Mouse (Mus musculus) hindbrain, embryonic 14.5 days (tissue): ENCODE measurements around the gene Sppl2a. TPM values are rescaled to one million over a fixed set of nuclear protein-coding genes. Genes with fewer than 3 reads are reported as not detected.

ENCODE experiments used
- ATAC-seq: fragments of 200-750 bp; cut with Nextera tagmentation; 2 replicates; pipeline ENCODE4 v1.8.0; 2017; ENCODE audit warnings: moderate number of reproducible peaks, mild to moderate bottlenecking, moderate TSS enrichment, moderate library complexity; ENCODE audit not compliant: low FRiP score
- DNase-seq: peaks from one replicate; pipeline ENCODE4 v3.0.0-alpha.2; 2015; ENCODE audit warnings: low spot score
- H3K27ac ChIP-seq: fragments of 300-500 bp; sonication (generic); 2 replicates; pipeline ENCODE4 v1.5.1; 2014; ENCODE audit warnings: mild to moderate bottlenecking, moderate library complexity
- H3K27me3 ChIP-seq: fragments of 300-500 bp; sonication (generic); 2 replicates; pipeline ENCODE4 v1.6.1; 2014; ENCODE audit warnings: mild to moderate bottlenecking, low read length, mixed read lengths; ENCODE audit not compliant: control insufficient read depth, insufficient read depth
- H3K36me3 ChIP-seq: fragments of 300-500 bp; sonication (generic); replicated peaks from 2 replicates; pipeline ENCODE4 v1.6.1; 2014; ENCODE audit not compliant: control insufficient read depth, insufficient read depth
- H3K4me1 ChIP-seq: fragments of 300-500 bp; sonication (generic); replicated peaks from 2 replicates; pipeline ENCODE4 v1.6.1; 2014; ENCODE audit warnings: antibody characterized with exemption, low read length, mixed read lengths; ENCODE audit not compliant: control insufficient read depth, insufficient read depth
- H3K4me2 ChIP-seq: fragments of 300-500 bp; sonication (generic); replicated peaks from 2 replicates; pipeline ENCODE4 v1.6.1; 2014; ENCODE audit warnings: mild to moderate bottlenecking, moderate library complexity
- H3K4me3 ChIP-seq: fragments of 300-500 bp; sonication (generic); replicated peaks from 2 replicates; pipeline ENCODE4 v1.5.1; 2014; ENCODE audit warnings: mild to moderate bottlenecking, low read length
- H3K9ac ChIP-seq: fragments of 300-500 bp; sonication (generic); 2 replicates; pipeline ENCODE4 v1.6.1; 2014
- H3K9me3 ChIP-seq: fragments of 300-500 bp; sonication (generic); 2 replicates; pipeline ENCODE4 v1.6.1; 2016; ENCODE audit warnings: low read length; ENCODE audit not compliant: control insufficient read depth
- whole genome bisulfite sequencing: fragments of 180-500 bp; shearing (Covaris S2); extraction: QIAGEN DNeasy Blood & Tissue Kit; methylation state at CpG from one replicate; pipeline ENCODE4 v1.1.7; 2014; 5-methylcytosine and 5-hydroxymethylcytosine counted together
- polyA plus RNA-seq: library from polyadenylated mRNA; unstranded; fragments of >200 nt; fragmentation: Nextera tagmentation; extraction: Ambion mirVana; gene quantifications from 2 replicates; pipeline ENCODE4 v1.2.1, GENCODE M21; 2014

Gene Sppl2a
- polyA plus RNA-seq, 1 experiment from 2014 or later, result 37.8 TPM

- 82% methylated on average over 1 of the region's 1 CpGs for WGBS
- no peak for ATAC-seq
- Histone ChIP-seq H3K4me1 (no peaks in the 10 kb centered on the region), H3K36me3 (peaks cover 80% of the 10 kb centered on the region), H3K9me3 (no peaks in the 10 kb centered on the region), H3K27me3 (no peaks in the 10 kb centered on the region), H3K9ac (no peak overlapping the region), H3K4me3 (no peak overlapping the region), H3K27ac (no peak overlapping the region), H3K4me2 (no peak overlapping the region)
- DNase-seq, result no peak
Observed at GRCm38 (mm10) chr2:126916236-126916635, 16.8 kb downstream of the Sppl2a start.

GRCm38 (mm10) chr2:126914096-126914495, 18.9 kb downstream of the Sppl2a start:
- Histone ChIP-seq H3K4me2 (no peak overlapping the region), H3K9me3 (no peaks in the 10 kb centered on the region), H3K36me3 (peaks cover 58% of the 10 kb centered on the region), H3K9ac (no peak overlapping the region), H3K4me3 (no peak overlapping the region), H3K27me3 (no peaks in the 10 kb centered on the region), H3K4me1 (no peaks in the 10 kb centered on the region), H3K27ac (no peak overlapping the region)
- no peak for ATAC-seq
- 67% methylated on average over 4 of the region's 4 CpGs for WGBS
- no peak for DNase-seq

GRCm38 (mm10) chr2:126904162-126904561, 28.9 kb downstream of the Sppl2a start:
- no peak for DNase-seq
- Histone ChIP-seq H3K4me3 (no peak overlapping the region), H3K4me1 (no peaks in the 10 kb centered on the region), H3K4me2 (no peak overlapping the region), H3K9me3 (no peaks in the 10 kb centered on the region), H3K27ac (no peak overlapping the region), H3K27me3 (no peaks in the 10 kb centered on the region), H3K36me3 (peaks cover 69% of the 10 kb centered on the region), H3K9ac (no peak overlapping the region)
- ATAC-seq, result no peak
- 77% methylated on average over 3 of the region's 3 CpGs for WGBS

DNA sequence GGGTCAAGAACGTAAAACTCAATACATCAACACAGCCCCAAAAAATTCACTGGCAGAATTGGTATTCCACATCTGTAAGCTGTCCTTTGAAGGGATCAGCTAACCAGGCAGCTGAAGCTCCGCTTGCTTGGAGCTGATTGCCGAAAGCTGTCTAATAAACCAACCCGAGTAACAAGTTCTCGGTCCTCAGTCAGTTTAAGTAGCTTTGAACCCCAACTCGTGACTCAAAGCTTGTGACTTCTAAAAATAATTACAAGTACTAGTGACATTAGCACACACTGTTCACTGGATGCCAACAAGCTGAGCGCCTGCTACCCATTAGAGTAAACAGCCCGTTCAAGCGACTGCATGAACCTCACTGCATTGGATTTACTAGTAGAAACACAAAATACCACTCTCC, 35.5 kb downstream of the Sppl2a start:
- DNase-seq (no peak), ATAC-seq (no peak)
- Histone ChIP-seq H3K27me3 (no peaks in the 10 kb centered on the region), H3K27ac (no peak overlapping the region), H3K9ac (no peak overlapping the region), H3K4me3 (no peak overlapping the region), H3K36me3 (peaks cover 52% of the 10 kb centered on the region), H3K4me2 (no peak overlapping the region), H3K4me1 (no peaks in the 10 kb centered on the region), H3K9me3 (no peaks in the 10 kb centered on the region)
- 90% methylated on average over 9 of the region's 9 CpGs for WGBS

GRCm38 (mm10) chr2:126896941-126897340, 36.1 kb downstream of the Sppl2a start:
- no peaks in the 10 kb centered on the region for H3K9me3 ChIP-seq
- peaks cover 51% of the 10 kb centered on the region for H3K36me3 ChIP-seq
- no peaks in the 10 kb centered on the region for H3K27me3 ChIP-seq
- H3K4me1 ChIP-seq, result no peaks in the 10 kb centered on the region
- H3K4me3 ChIP-seq, result no peak overlapping the region
- no peak overlapping the region for H3K4me2 ChIP-seq
- WGBS, result 89% methylated on average over 6 of the region's 6 CpGs
- no peak for DNase-seq
- ATAC-seq, result no peak
- no peak overlapping the region for H3K9ac ChIP-seq
- H3K27ac ChIP-seq, result no peak overlapping the region

DNA sequence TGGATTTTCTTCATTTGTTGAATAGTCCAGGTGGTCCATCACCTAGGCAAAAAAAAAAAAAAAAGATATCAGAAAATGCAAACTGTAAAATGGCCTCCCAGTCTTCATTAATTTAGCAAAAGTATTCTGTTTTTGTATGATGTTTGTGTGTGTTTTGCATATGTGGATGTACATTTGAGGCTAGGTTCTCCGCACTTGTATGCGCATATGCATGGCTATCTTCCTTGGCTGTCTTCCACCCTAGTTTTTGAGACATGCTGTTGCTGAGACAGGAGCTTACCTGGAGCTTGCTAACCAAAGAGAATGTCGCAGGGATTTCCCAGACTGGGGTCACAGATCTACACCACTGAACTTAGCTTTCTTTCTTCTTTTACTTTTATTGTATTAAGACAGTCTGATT, 38.8 kb downstream of the Sppl2a start:
- peaks cover 34% of the 10 kb centered on the region for H3K36me3 ChIP-seq
- no peak overlapping the region for H3K4me2 ChIP-seq
- H3K27me3 ChIP-seq, result no peaks in the 10 kb centered on the region
- no peak overlapping the region for H3K27ac ChIP-seq
- no peak overlapping the region for H3K4me3 ChIP-seq
- ATAC-seq, result no peak
- 98% methylated on average over 3 of the region's 3 CpGs for WGBS
- DNase-seq, result no peak
- no peak overlapping the region for H3K9ac ChIP-seq
- no peaks in the 10 kb centered on the region for H3K9me3 ChIP-seq
- H3K4me1 ChIP-seq, result no peaks in the 10 kb centered on the region

- ATAC-seq (no peak), DNase-seq (no peak)
- no peaks in the 10 kb centered on the region for H3K9me3 ChIP-seq
- H3K27ac ChIP-seq, result no peak overlapping the region
- H3K9ac ChIP-seq, result no peak overlapping the region
- peaks cover 24% of the 10 kb centered on the region for H3K36me3 ChIP-seq
- no peak overlapping the region for H3K4me3 ChIP-seq
- H3K27me3 ChIP-seq, result no peaks in the 10 kb centered on the region
- H3K4me1 ChIP-seq, result no peaks in the 10 kb centered on the region
- H3K4me2 ChIP-seq, result no peak overlapping the region
- WGBS, result 95% methylated on average over 7 of the region's 7 CpGs
Observed at GRCm38 (mm10) chr2:126892316-126892715, 40.7 kb downstream of the Sppl2a start.

DNA sequence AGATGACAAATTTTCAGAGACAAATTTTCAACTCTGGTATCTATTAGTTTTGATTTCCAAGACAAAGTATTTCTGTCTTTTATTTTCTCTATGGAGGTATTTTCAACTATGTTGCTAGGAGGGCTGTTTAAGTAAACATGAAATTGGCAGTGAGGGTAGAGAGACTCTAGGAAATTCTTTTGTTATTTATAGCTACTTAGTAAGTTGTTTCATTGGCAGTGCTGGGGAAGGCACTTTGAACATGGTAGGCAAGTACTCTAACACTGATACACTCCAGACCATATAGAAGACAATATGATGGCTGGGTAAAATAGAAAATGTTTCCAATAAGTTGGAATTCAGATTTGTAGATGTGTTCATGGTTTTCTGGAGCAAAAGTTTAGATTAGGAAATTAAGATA, 41.3 kb downstream of the Sppl2a start:
- no peak overlapping the region for H3K4me3 ChIP-seq
- no peak for ATAC-seq
- no peak overlapping the region for H3K4me2 ChIP-seq
- H3K9ac ChIP-seq, result no peak overlapping the region
- no peak for DNase-seq
- no peaks in the 10 kb centered on the region for H3K27me3 ChIP-seq
- peaks cover 24% of the 10 kb centered on the region for H3K36me3 ChIP-seq
- H3K27ac ChIP-seq, result no peak overlapping the region
- H3K9me3 ChIP-seq, result no peaks in the 10 kb centered on the region
- no peaks in the 10 kb centered on the region for H3K4me1 ChIP-seq

DNA sequence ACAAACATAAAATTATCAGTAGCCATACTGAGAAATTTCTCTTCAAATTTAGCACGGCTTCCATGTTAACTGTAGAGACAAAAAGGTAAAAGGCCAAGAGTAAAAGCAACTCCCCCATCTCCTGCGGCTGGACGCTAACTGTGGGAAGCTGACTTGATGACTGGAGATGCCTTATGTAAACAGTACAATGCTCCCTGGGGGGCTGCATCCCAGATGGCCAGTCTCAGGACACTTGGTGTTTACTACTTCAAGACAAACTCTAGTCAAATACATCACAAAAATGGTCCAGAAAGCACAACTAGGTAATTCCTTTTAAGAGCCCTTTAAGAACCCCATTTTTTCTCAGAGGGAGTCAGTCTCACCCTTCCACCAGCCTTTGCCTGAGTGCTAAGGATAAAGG, 45.9 kb downstream of the Sppl2a start:
- Histone ChIP-seq H3K4me2 (no peak overlapping the region), H3K27ac (no peak overlapping the region), H3K9me3 (no peaks in the 10 kb centered on the region), H3K9ac (no peak overlapping the region), H3K36me3 (0 out of 2 replicates have a peak, but pooled peaks cover under 1% of the 10 kb centered on the region), H3K4me3 (no peak overlapping the region), H3K27me3 (no peaks in the 10 kb centered on the region), H3K4me1 (no peaks in the 10 kb centered on the region)
- DNase-seq (no peak), ATAC-seq (no peak)
- 66% methylated on average over 3 of the region's 3 CpGs for WGBS

DNA sequence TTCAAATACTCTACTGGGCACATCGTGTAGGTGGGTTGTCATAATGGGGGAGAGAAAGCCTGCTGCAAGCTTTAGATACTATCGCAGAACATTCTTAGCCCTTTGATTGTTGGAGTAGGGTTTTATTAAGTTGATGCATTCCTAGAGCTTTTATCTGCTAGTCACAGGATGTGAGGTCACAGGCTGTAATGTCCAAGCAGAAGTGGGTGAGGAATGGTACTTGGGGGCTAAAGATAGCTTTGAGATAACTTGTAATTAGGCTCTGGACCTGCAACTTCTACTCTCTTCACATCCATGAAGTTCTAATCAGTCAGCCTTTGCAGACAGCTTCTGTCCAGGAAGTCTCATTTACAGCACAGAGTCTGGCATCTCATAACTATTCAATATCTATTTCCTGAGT, 47.2 kb downstream of the Sppl2a start:
- Histone ChIP-seq H3K4me3 (no peak overlapping the region), H3K27ac (no peak overlapping the region), H3K9me3 (no peaks in the 10 kb centered on the region), H3K27me3 (no peaks in the 10 kb centered on the region), H3K36me3 (no peaks in the 10 kb centered on the region), H3K9ac (no peak overlapping the region), H3K4me2 (no peak overlapping the region), H3K4me1 (no peaks in the 10 kb centered on the region)
- no peak for ATAC-seq
- 85% methylated on average over 2 of the region's 2 CpGs for WGBS
- DNase-seq, result no peak
